Mouse (Mus musculus): ENCODE results near the gene Vsig10l.

The Vsig10l gene

GRCm38 (mm10) chr7:43462851-43463250 lies at the start of gene Vsig10l:
Gene Vsig10l, plus strand, starts transcription at chr7:43463151.
- no peak for DNase-seq (ENCODE audit: low read depth, low spot score)

- no peak for DNase-seq (ENCODE audit: low read depth, low spot score)
These were observed 45.7 kb upstream of the Vsig10l start for GRCm38 (mm10) chr7:43417298-43417697.

GRCm38 (mm10) chr7:43422995-43423617 lies 39.8 kb upstream of the Vsig10l start:
- DNase-seq (ENCODE audit: low read depth, low spot score): peak; percentile 83

- DNase-seq (ENCODE audit: low read depth, low spot score): peak; percentile 28
These were observed 38.8 kb upstream of the Vsig10l start for GRCm38 (mm10) chr7:43423991-43424625.

GRCm38 (mm10) chr7:43427406-43427805 lies 35.5 kb upstream of the Vsig10l start, which contains the start of gene Lim2:
Gene Lim2, plus strand, starts transcription at chr7:43427670.
- DNase-seq (ENCODE audit: low read depth, low spot score): no peak

GRCm38 (mm10) chr7:43429500-43429899 lies 33.5 kb upstream of the Vsig10l start:
- DNase-seq (ENCODE audit: low read depth, low spot score): no peak

GRCm38 (mm10) chr7:43432891-43433290 lies 30.1 kb upstream of the Vsig10l start:
- DNase-seq (ENCODE audit: low read depth, low spot score): no peak

GRCm38 (mm10) chr7:43434676-43435075 lies 28.3 kb upstream of the Vsig10l start:
- no peak for DNase-seq (ENCODE audit: low read depth, low spot score)

- DNase-seq (ENCODE audit: low read depth, low spot score): peak; percentile 67
These were observed 26.4 kb upstream of the Vsig10l start, which contains the start of gene Nkg7 for GRCm38 (mm10) chr7:43436341-43437255. Gene Nkg7, plus strand, starts transcription at chr7:43437073.

GRCm38 (mm10) chr7:43438611-43439010 lies 24.3 kb upstream of the Vsig10l start:
- peak; percentile 79 for DNase-seq (ENCODE audit: low read depth, low spot score)

- no peak for DNase-seq (ENCODE audit: low read depth, low spot score)
These were observed 22.5 kb upstream of the Vsig10l start, which contains the start of gene Cldnd2 for GRCm38 (mm10) chr7:43440482-43440881. Gene Cldnd2, plus strand, starts transcription at chr7:43440782.

GRCm38 (mm10) chr7:43441071-43441470 lies 21.9 kb upstream of the Vsig10l start:
- DNase-seq (ENCODE audit: low read depth, low spot score): no peak

- peak; percentile 25 for DNase-seq (ENCODE audit: low read depth, low spot score)
These were observed 20.3 kb upstream of the Vsig10l start for GRCm38 (mm10) chr7:43442684-43443083.

- DNase-seq (ENCODE audit: low read depth, low spot score): peak; percentile 84
These were observed 19.6 kb upstream of the Vsig10l start for GRCm38 (mm10) chr7:43443126-43443916.

GRCm38 (mm10) chr7:43443917-43444293 lies 19.0 kb upstream of the Vsig10l start, which contains the start of the genes Etfb and Gm45233:
Gene Etfb, plus strand, starts transcription at chr7:43444083.
Gene Gm45233, plus strand, starts transcription at chr7:43444128.
- peak; percentile 94 for DNase-seq (ENCODE audit: low read depth, low spot score)

- DNase-seq (ENCODE audit: low read depth, low spot score): no peak
These were observed 15.2 kb upstream of the Vsig10l start for GRCm38 (mm10) chr7:43447801-43448200.

- DNase-seq (ENCODE audit: low read depth, low spot score): no peak
These were observed 14.7 kb upstream of the Vsig10l start for GRCm38 (mm10) chr7:43448246-43448645.

- DNase-seq (ENCODE audit: low read depth, low spot score): no peak
These were observed 13.1 kb upstream of the Vsig10l start for GRCm38 (mm10) chr7:43449811-43450210.

GRCm38 (mm10) chr7:43451726-43452125 lies 11.2 kb upstream of the Vsig10l start:
- no peak for DNase-seq (ENCODE audit: low read depth, low spot score)

- peak; percentile 52 for DNase-seq (ENCODE audit: low read depth, low spot score)
These were observed 10.3 kb upstream of the Vsig10l start for GRCm38 (mm10) chr7:43452609-43453008.
